ENCODE assay signal across 24 mouse cellular contexts in genomic region chr9:98312622-98313374, GRCm38 (mm10). TPM values are rescaled to one million over a fixed set of nuclear protein-coding genes. Genes with fewer than 3 reads are reported as not detected.
DNase-seq lines count a peak whose midpoint lies in the region; ATAC-seq and TF ChIP-seq lines count a peak whose summit lies in the region.
"Had no signal": no experiment of that assay in that cellular context is flagged by ENCODE, and none has a peak within 500 bp of the region (broad histone marks: within the 10 kb centered on the region; RNA-seq: fewer than 3 reads in every experiment).

No protein-coding gene starts in this region.

- H3K4me3 ChIP-seq in kidney, embryonic 16.5 days (ENCODE audit: low read length), result no peak overlapping the region
- H3K4me3 ChIP-seq in bone marrow, adult 2 months (replicated peaks; ENCODE audit: control insufficient read depth, low read depth, low read length), result no peak overlapping the region
- H3K4me3 ChIP-seq in intestine, embryonic 15.5 days (replicated peaks), result no peak overlapping the region
- H3K4me3 ChIP-seq in liver, embryonic 12.5 days, result no peak overlapping the region
- H3K4me3 ChIP-seq in lung, adult 2 months (replicated peaks; ENCODE audit: extremely low read depth, low read depth, low read length), result no peak overlapping the region
- H3K4me3 ChIP-seq: forebrain, embryonic 13.5 days; gastrocnemius, adult 2 months; heart, embryonic 10.5 days; limb, embryonic 15.5 days; neural tube, embryonic 15.5 days had no signal

- H3K9ac ChIP-seq in kidney, embryonic 16.5 days (replicated peaks; ENCODE audit: low read length), result no peak overlapping the region
- H3K9ac ChIP-seq in intestine, embryonic 15.5 days, result no peak overlapping the region
- peak overlapping the region; percentile 57 for H3K9ac ChIP-seq in liver, embryonic 12.5 days
- H3K9ac ChIP-seq: forebrain, embryonic 13.5 days; limb, embryonic 15.5 days; neural tube, embryonic 15.5 days had no signal

- no peak for TF ChIP-seq CTCF in bone marrow, adult 2 months (IDR thresholded peaks at IDR 0.05; ENCODE audit: control insufficient read depth, insufficient read depth, low read length)
- TF ChIP-seq CTCF in lung, adult 2 months (IDR thresholded peaks at IDR 0.05; ENCODE audit: insufficient read depth, low read length), result no peak

- no peaks in the 10 kb centered on the region for H3K27me3 ChIP-seq in kidney, embryonic 16.5 days (ENCODE audit: insufficient read depth, low read length)
- no peaks in the 10 kb centered on the region for H3K27me3 ChIP-seq in intestine, embryonic 15.5 days (replicated peaks)
- no peaks in the 10 kb centered on the region for H3K27me3 ChIP-seq in liver, embryonic 12.5 days (replicated peaks)
- H3K27me3 ChIP-seq: forebrain, embryonic 13.5 days; limb, embryonic 15.5 days; neural tube, embryonic 15.5 days had no signal

- no peak for ATAC-seq in kidney, embryonic 16.5 days (ENCODE audit: low FRiP score, low TSS enrichment)
- peak; percentile 40; the same call in 1 of the 2 replicates for ATAC-seq in intestine, embryonic 15.5 days
- ATAC-seq in liver, embryonic 12.5 days, result peak; percentile 37; the same call in 1 of the 2 replicates
- ATAC-seq: CD4-positive, CD25-positive, alpha-beta regulatory T cell, adult 4 months; forebrain, embryonic 13.5 days; hindbrain, embryonic 16.5 days had no signal

- H3K36me3 ChIP-seq in kidney, embryonic 16.5 days (ENCODE audit: insufficient read depth, low read length), result no peaks in the 10 kb centered on the region
- no peaks in the 10 kb centered on the region for H3K36me3 ChIP-seq in intestine, embryonic 15.5 days
- peaks cover 78% of the 10 kb centered on the region for H3K36me3 ChIP-seq in liver, embryonic 12.5 days
- H3K36me3 ChIP-seq: heart, embryonic 10.5 days; limb, embryonic 15.5 days; neural tube, embryonic 15.5 days had no signal

- H3K27ac ChIP-seq in kidney, embryonic 16.5 days (ENCODE audit: low read length), result no peak overlapping the region
- H3K27ac ChIP-seq in bone marrow, adult 2 months (ENCODE audit: control insufficient read depth, insufficient read depth, low read depth, low read length, poor library complexity), result peak overlapping the region; percentile 30; the same call in 1 of the 2 replicates
- no peak overlapping the region for H3K27ac ChIP-seq in intestine, embryonic 15.5 days
- H3K27ac ChIP-seq in liver, embryonic 12.5 days, result peak overlapping the region; percentile 87
- H3K27ac ChIP-seq: forebrain, embryonic 13.5 days; gastrocnemius, adult 2 months; heart, embryonic 10.5 days; limb, embryonic 15.5 days; neural tube, embryonic 15.5 days; stomach, postnatal 0 days had no signal

- 0 out of 2 replicates have a peak, but pooled peaks cover 4% of the 10 kb centered on the region for H3K9me3 ChIP-seq in kidney, embryonic 16.5 days (ENCODE audit: low read length)
- no peaks in the 10 kb centered on the region for H3K9me3 ChIP-seq in intestine, embryonic 15.5 days
- H3K9me3 ChIP-seq in liver, embryonic 12.5 days (replicated peaks), result 0 out of 2 replicates have a peak, but pooled peaks cover 6% of the 10 kb centered on the region
- H3K9me3 ChIP-seq: forebrain, embryonic 13.5 days; heart, embryonic 10.5 days; limb, embryonic 15.5 days; neural tube, embryonic 15.5 days had no signal

- peak; percentile 13 for DNase-seq in kidney, adult 11 months
- no peak for DNase-seq in left cerebral cortex, postnatal 36 days (ENCODE audit: low spot score in 2 of 2)
- no peak for DNase-seq in cerebellum, adult 8-10 months
- DNase-seq in lung, adult 2 months, result no peak
- DNase-seq: adrenal gland, postnatal 14 days; cerebellum, adult 11 months; cerebellum, postnatal 14 days; gastrocnemius, adult 2 months; heart, postnatal 4 days; lung, postnatal 14 days; thymus, adult 2 months; thymus, postnatal 4 days had no signal

- intact Hi-C loops in left cerebral cortex, postnatal 36 days (cut with DNase I), result no loop called here

- H3K4me1 ChIP-seq in kidney, embryonic 16.5 days (ENCODE audit: insufficient read depth, low read length), result no peaks in the 10 kb centered on the region
- H3K4me1 ChIP-seq in bone marrow, adult 2 months (ENCODE audit: control insufficient read depth, insufficient read depth, low read length), result no peaks in the 10 kb centered on the region; the same call in 1 of the 2 replicates
- H3K4me1 ChIP-seq in intestine, embryonic 15.5 days (replicated peaks), result no peaks in the 10 kb centered on the region
- H3K4me1 ChIP-seq in liver, embryonic 12.5 days, result peaks cover 57% of the 10 kb centered on the region
- H3K4me1 ChIP-seq in lung, adult 2 months (ENCODE audit: control insufficient read depth, insufficient read depth, low read length), result no peaks in the 10 kb centered on the region
- H3K4me1 ChIP-seq: forebrain, embryonic 13.5 days; limb, embryonic 15.5 days had no signal

- TF ChIP-seq POLR2A in bone marrow, adult 2 months (IDR thresholded peaks at IDR 0.05; ENCODE audit: borderline replicate concordance, control insufficient read depth, low read depth, low read length), result no peak
- TF ChIP-seq POLR2A in lung, adult 2 months (IDR thresholded peaks at IDR 0.05; ENCODE audit: borderline replicate concordance, extremely low read depth, low read depth, low read length), result no peak

- 78% methylated on average over 6 of the region's 6 CpGs for WGBS in kidney, embryonic 16.5 days
- WGBS in bone marrow, adult 2 months, result 77% methylated on average over 6 of the region's 6 CpGs
- WGBS in intestine, embryonic 15.5 days, result 69% methylated on average over 6 of the region's 6 CpGs
- 52% methylated on average over 6 of the region's 6 CpGs for WGBS in liver, embryonic 12.5 days (ENCODE audit: insufficient replicate concordance)
- 74% methylated on average over 6 of the region's 6 CpGs for WGBS in lung, adult 2 months

- no peak overlapping the region for H3K4me2 ChIP-seq in kidney, embryonic 16.5 days (replicated peaks; ENCODE audit: low read depth, low read length)
- no peak overlapping the region for H3K4me2 ChIP-seq in intestine, embryonic 15.5 days (replicated peaks)
- H3K4me2 ChIP-seq in liver, embryonic 12.5 days, result peak overlapping the region; percentile 51
- H3K4me2 ChIP-seq: forebrain, embryonic 13.5 days; limb, embryonic 15.5 days; midbrain, embryonic 11.5 days; neural tube, embryonic 15.5 days had no signal

RNA-seq across cellular contexts. Expression of gene Nmnat3, which starts 25.6 kb away (rescaled TPM):
- polyA plus RNA-seq in kidney, embryonic 16.5 days (2015; fragmentation: Nextera tagmentation; extraction: Ambion mirVana), result 12.2 and 12.4 TPM in 2 replicates
- 18.9 and 24.2 TPM in 2 replicates for polyA plus RNA-seq in bone marrow, adult 2 months (2011; ENCODE audit: insufficient read depth, insufficient read length, low replicate concordance, missing spikeins)
- polyA plus RNA-seq in intestine, embryonic 15.5 days (2015; fragmentation: Nextera tagmentation; extraction: Ambion mirVana), result 15.1 and 17.4 TPM in 2 replicates
- polyA plus RNA-seq in liver, embryonic 12.5 days (2016; fragmentation: Nextera tagmentation; extraction: Ambion mirVana), result 35.2 and 35.3 TPM in 2 replicates
- total RNA-seq in left cerebral cortex, postnatal 36 days (2021), result 1 to 10 TPM; 2.1 to 2.7 TPM
- 4.7 and 6.3 TPM in 2 replicates for polyA plus RNA-seq in lung, adult 2 months (2012; rRNA removed)

Comparison
In these comparisons a context has a peak if more than half of its experiments do, and no peak if none do; other contexts are left out.
1. H3K27ac ChIP-seq: peak in bone marrow, adult 2 months (single experiment) and liver, embryonic 12.5 days (single experiment); none in kidney, embryonic 16.5 days (single experiment) and intestine, embryonic 15.5 days (single experiment).